Mouse (Mus musculus) lung, postnatal 0 days (tissue): ENCODE data around the gene Catsper4.

ENCODE experiments used
- CTCF ChIP-seq: IDR thresholded peaks from 2 replicates; pipeline ENCODE4 v1.5.1; 2016; ENCODE audit warnings: antibody characterized with exemption, mild to moderate bottlenecking
- EP300 ChIP-seq: IDR thresholded peaks from 2 replicates; pipeline ENCODE4 v1.6.1; 2016; ENCODE audit warnings: antibody characterized with exemption, mild to moderate bottlenecking, control low read depth

GRCm38 (mm10) chr4:134263191-134263590 is 36.0 kb upstream of the Catsper4 start:
- TF ChIP-seq EP300 (no peak), CTCF (peak; percentile 88)
